ENCODE assay signal across 8 mouse cellular contexts in genomic region chr5:124478873-124479204, GRCm38 (mm10). TPM values are rescaled to one million over a fixed set of nuclear protein-coding genes. Genes with fewer than 3 reads are reported as not detected.
A peak's percentile ranks its signal among the peaks of the same experiment; 100 is the strongest.
DNase-seq lines count a peak whose midpoint lies in the region; ATAC-seq and TF ChIP-seq lines count a peak whose summit lies in the region.

No protein-coding gene starts in this region.

- peak overlapping the region; percentile 47 for H3K27ac ChIP-seq in heart, embryonic 11.5 days (ENCODE audit: low read depth, low read length)
- peak overlapping the region; percentile 45 for H3K27ac ChIP-seq in testis, adult 2 months (ENCODE audit: control insufficient read depth, insufficient read depth, low read depth, low read length)
- peak overlapping the region; percentile 69 for H3K27ac ChIP-seq in liver, embryonic 12.5 days

- no peaks in the 10 kb centered on the region for H3K9me3 ChIP-seq in heart, embryonic 11.5 days (replicated peaks; ENCODE audit: control insufficient read depth, low read length)
- no peaks in the 10 kb centered on the region for H3K9me3 ChIP-seq in liver, embryonic 12.5 days (replicated peaks)

- H3K9ac ChIP-seq in heart, embryonic 11.5 days (ENCODE audit: low read depth, low read length): no peak overlapping the region
- H3K9ac ChIP-seq in liver, embryonic 12.5 days: no peak overlapping the region

- H3K4me1 ChIP-seq in heart, embryonic 11.5 days (ENCODE audit: control insufficient read depth, insufficient read depth, low read length): peaks cover 7% of the 10 kb centered on the region
- H3K4me1 ChIP-seq in testis, adult 2 months (ENCODE audit: control insufficient read depth, insufficient read depth, low read length): peaks cover 14% of the 10 kb centered on the region
- peaks cover 44% of the 10 kb centered on the region for H3K4me1 ChIP-seq in liver, embryonic 12.5 days

- no peak for ATAC-seq in heart, embryonic 11.5 days (replicated peaks; ENCODE audit: insufficient number of reproducible peaks, low FRiP score, low TSS enrichment)
- no peak for ATAC-seq in liver, embryonic 12.5 days
- ATAC-seq in granulocyte monocyte progenitor cell, adult 5-6 weeks (replicated peaks; ENCODE audit: poor library complexity, severe bottlenecking): no peak

- 64% methylated on average over 1 of the region's 1 CpGs for WGBS in heart, embryonic 11.5 days (ENCODE audit: insufficient replicate concordance)
- 55% methylated on average over 1 of the region's 1 CpGs for WGBS in liver, embryonic 12.5 days (ENCODE audit: insufficient replicate concordance)

- H3K4me2 ChIP-seq in heart, embryonic 11.5 days: no peak overlapping the region
- peak overlapping the region; percentile 36 for H3K4me2 ChIP-seq in liver, embryonic 12.5 days

- DNase-seq in heart, postnatal 36 days: no peak
- no peak for DNase-seq in testis, postnatal 10 days (ENCODE audit: low spot score)
- DNase-seq in Muller cell, postnatal 12 days (ENCODE audit: inconsistent ontology term): no peak
- no peak for DNase-seq in adrenal gland, adult (ENCODE audit: inconsistent age in 2 of 2, low spot score in 1 of 2)

- no peak for TF ChIP-seq POLR2A in testis, adult 2 months (IDR thresholded peaks at IDR 0.05; ENCODE audit: control insufficient read depth, low read depth, low read length)

- intact Hi-C loops in heart, postnatal 36 days (cut with DNase I): loop anchor here (2.0 kb wide), 1 partner anchor 32 kb away; no protein-coding TSS in a partner anchor

- H3K36me3 ChIP-seq in heart, embryonic 11.5 days (ENCODE audit: control insufficient read depth, insufficient read depth, low read length): no peaks in the 10 kb centered on the region
- no peaks in the 10 kb centered on the region for H3K36me3 ChIP-seq in testis, adult 2 months (ENCODE audit: control insufficient read depth, insufficient read depth, low read length)
- no peaks in the 10 kb centered on the region for H3K36me3 ChIP-seq in liver, embryonic 12.5 days

- no peak for TF ChIP-seq CTCF in testis, adult 2 months (IDR thresholded peaks at IDR 0.05; ENCODE audit: control insufficient read depth, insufficient read depth, insufficient replicate concordance, low read depth, low read length)

- H3K4me3 ChIP-seq in heart, embryonic 11.5 days (ENCODE audit: low read depth, low read length): no peak overlapping the region
- peak overlapping the region; percentile 62 for H3K4me3 ChIP-seq in testis, adult 2 months (ENCODE audit: control insufficient read depth, low read depth, low read length)
- H3K4me3 ChIP-seq in liver, embryonic 12.5 days: no peak overlapping the region

- H3K27me3 ChIP-seq in heart, embryonic 11.5 days (ENCODE audit: control insufficient read depth, insufficient read depth, low read length): no peaks in the 10 kb centered on the region
- no peaks in the 10 kb centered on the region for H3K27me3 ChIP-seq in testis, adult 2 months (ENCODE audit: control insufficient read depth, insufficient read depth, low read length)
- no peaks in the 10 kb centered on the region for H3K27me3 ChIP-seq in liver, embryonic 12.5 days (replicated peaks)

RNA-seq across cellular contexts. Expression of gene Rilpl2, which starts 0.7 kb away (rescaled TPM):
- 15.5 and 16.3 TPM in 2 replicates for polyA plus RNA-seq in heart, embryonic 11.5 days (2014; fragmentation: Nextera tagmentation; extraction: Ambion mirVana)
- 1 to 10 TPM; 7.9 to 9.9 TPM for total RNA-seq in heart, postnatal 36 days (2021)
- 19.6 and 20.8 TPM in 2 replicates for polyA plus RNA-seq in testis, adult 2 months (2012; rRNA removed)
- polyA plus RNA-seq in liver, embryonic 12.5 days (2016; fragmentation: Nextera tagmentation; extraction: Ambion mirVana): 9.4 and 11.5 TPM in 2 replicates
- 51.9 and 68.3 TPM in 2 replicates for total RNA-seq in granulocyte monocyte progenitor cell, adult 5-6 weeks (2014; fragmentation: Nextera tagmentation)
- 40.5 and 61.8 TPM in 2 replicates for total RNA-seq in granulocyte monocyte progenitor cell, adult 5-6 weeks (2017)

RNA-seq across cellular contexts. Expression of gene Snrnp35, which starts 4.1 kb away (rescaled TPM):
- polyA plus RNA-seq in heart, embryonic 11.5 days (2014; fragmentation: Nextera tagmentation; extraction: Ambion mirVana): 12.4 and 12.8 TPM in 2 replicates
- total RNA-seq in heart, postnatal 36 days (2021): 10 to 100 TPM in 1 of 2 experiments, 1 to 10 TPM in 1; 9.7 to 18.2 TPM
- 26.5 and 35.7 TPM in 2 replicates for polyA plus RNA-seq in testis, adult 2 months (2012; rRNA removed)
- 17.8 and 18.3 TPM in 2 replicates for polyA plus RNA-seq in liver, embryonic 12.5 days (2016; fragmentation: Nextera tagmentation; extraction: Ambion mirVana)
- total RNA-seq in granulocyte monocyte progenitor cell, adult 5-6 weeks (2014; fragmentation: Nextera tagmentation): 9.1 and 12.3 TPM in 2 replicates
- total RNA-seq in granulocyte monocyte progenitor cell, adult 5-6 weeks (2017): 11.8 and 11.9 TPM in 2 replicates

RNA-seq across cellular contexts. Expression of gene Kmt5a, which starts 39.1 kb away (rescaled TPM):
- 89.5 and 93.9 TPM in 2 replicates for polyA plus RNA-seq in heart, embryonic 11.5 days (2014; fragmentation: Nextera tagmentation; extraction: Ambion mirVana)
- 100 to 1,000 TPM; 191 to 237 TPM for total RNA-seq in heart, postnatal 36 days (2021)
- polyA plus RNA-seq in testis, adult 2 months (2012; rRNA removed): 23.4 and 24.9 TPM in 2 replicates
- 85.3 and 95.9 TPM in 2 replicates for polyA plus RNA-seq in liver, embryonic 12.5 days (2016; fragmentation: Nextera tagmentation; extraction: Ambion mirVana)
- 210 and 216 TPM in 2 replicates for total RNA-seq in granulocyte monocyte progenitor cell, adult 5-6 weeks (2014; fragmentation: Nextera tagmentation)
- 112 and 163 TPM in 2 replicates for total RNA-seq in granulocyte monocyte progenitor cell, adult 5-6 weeks (2017)

RNA-seq across cellular contexts. Expression of gene Rilpl1, which starts 52.4 kb away (rescaled TPM):
- 25.3 and 27.6 TPM in 2 replicates for polyA plus RNA-seq in heart, embryonic 11.5 days (2014; fragmentation: Nextera tagmentation; extraction: Ambion mirVana)
- 100 to 1,000 TPM; 209 to 229 TPM for total RNA-seq in heart, postnatal 36 days (2021)
- polyA plus RNA-seq in testis, adult 2 months (2012; rRNA removed): 1.5 and 1.8 TPM in 2 replicates
- polyA plus RNA-seq in liver, embryonic 12.5 days (2016; fragmentation: Nextera tagmentation; extraction: Ambion mirVana): 4.5 and 4.9 TPM in 2 replicates
- total RNA-seq in granulocyte monocyte progenitor cell, adult 5-6 weeks (2014; fragmentation: Nextera tagmentation): 1.3 TPM in 1 of 2 replicates, not detected in the other
- not detected in 2 replicates for total RNA-seq in granulocyte monocyte progenitor cell, adult 5-6 weeks (2017)

RNA-seq across cellular contexts. Expression of gene Sbno1, which starts 53.0 kb away (rescaled TPM):
- polyA plus RNA-seq in heart, embryonic 11.5 days (2014; fragmentation: Nextera tagmentation; extraction: Ambion mirVana): 59.9 and 81.6 TPM in 2 replicates
- total RNA-seq in heart, postnatal 36 days (2021): 10 to 100 TPM; 65.3 to 71.7 TPM
- 38.8 and 46.6 TPM in 2 replicates for polyA plus RNA-seq in testis, adult 2 months (2012; rRNA removed)
- polyA plus RNA-seq in liver, embryonic 12.5 days (2016; fragmentation: Nextera tagmentation; extraction: Ambion mirVana): 60.1 and 65.7 TPM in 2 replicates
- 130 and 135 TPM in 2 replicates for total RNA-seq in granulocyte monocyte progenitor cell, adult 5-6 weeks (2014; fragmentation: Nextera tagmentation)
- total RNA-seq in granulocyte monocyte progenitor cell, adult 5-6 weeks (2017): 167 and 174 TPM in 2 replicates
